Mouse (Mus musculus) hindbrain, embryonic 15.5 days (tissue): ENCODE measurements at regions not wholly inside any gene's neighbourhood (a gene's known extent, or its start where the extent isn't known, plus 50 kb on each side); places are given as distances from the start of the nearest gene placed in this dataset.

ENCODE experiments used
- ATAC-seq: fragments of 200-750 bp; cut with Nextera tagmentation; 2 replicates; pipeline ENCODE4 v1.8.0; 2017; ENCODE audit warnings: low read depth, moderate number of reproducible peaks, moderate TSS enrichment; ENCODE audit not compliant: low FRiP score
- H3K27ac ChIP-seq: fragments of 300-500 bp; sonication (generic); replicated peaks from 2 replicates; pipeline ENCODE4 v1.5.1; 2015; ENCODE audit warnings: mild to moderate bottlenecking, inconsistent platforms
- H3K27me3 ChIP-seq: fragments of 300-500 bp; sonication (generic); 2 replicates; pipeline ENCODE4 v1.6.1; 2015; ENCODE audit warnings: control low read depth, inconsistent platforms
- H3K36me3 ChIP-seq: fragments of 300-500 bp; sonication (generic); 2 replicates; pipeline ENCODE4 v1.6.1; 2015; ENCODE audit warnings: control low read depth, inconsistent platforms
- H3K4me1 ChIP-seq: fragments of 300-500 bp; sonication (generic); replicated peaks from 2 replicates; pipeline ENCODE4 v1.6.1; 2015; ENCODE audit warnings: control low read depth, inconsistent platforms
- H3K4me2 ChIP-seq: fragments of 300-500 bp; sonication (generic); 2 replicates; pipeline ENCODE4 v1.6.1; 2015; ENCODE audit warnings: moderate library complexity, mild to moderate bottlenecking, inconsistent platforms
- H3K4me3 ChIP-seq: fragments of 300-500 bp; sonication (generic); 2 replicates; pipeline ENCODE4 v1.5.1; 2015; ENCODE audit warnings: mild to moderate bottlenecking, inconsistent platforms
- H3K9ac ChIP-seq: fragments of 300-500 bp; sonication (generic); 2 replicates; pipeline ENCODE4 v1.6.1; 2015; ENCODE audit warnings: inconsistent platforms
- H3K9me3 ChIP-seq: fragments of 300-500 bp; sonication (generic); 2 replicates; pipeline ENCODE4 v1.6.1; 2016; ENCODE audit warnings: control low read depth, inconsistent platforms
- WGBS: fragments of 180-500 bp; shearing (Covaris S2); methylation state at CpG from one replicate; pipeline ENCODE4 v1.1.7; 2015; 5-methylcytosine and 5-hydroxymethylcytosine counted together

DNA sequence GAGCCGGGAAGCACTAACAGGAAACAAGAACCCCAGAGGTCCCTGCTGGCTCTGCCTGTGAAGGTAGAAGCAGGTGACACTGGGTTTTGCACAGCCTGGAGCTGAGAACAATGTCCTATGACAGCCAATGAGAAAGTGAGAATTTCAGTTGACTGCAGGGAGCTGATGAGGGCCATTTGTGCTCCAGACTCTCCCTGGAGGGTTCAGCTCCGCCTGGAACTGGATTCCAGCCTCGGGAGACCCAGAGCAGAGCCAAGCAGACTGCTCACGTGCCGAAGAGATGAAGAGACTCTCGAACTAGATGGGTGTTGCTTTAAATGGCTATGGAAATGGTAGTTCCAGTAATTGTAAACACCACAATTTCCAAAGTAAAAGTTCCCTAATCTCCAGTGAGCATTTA lies 93.5 kb downstream of the Cand1 start:
- no peak overlapping the region for H3K27ac ChIP-seq
- 64% methylated on average over 6 of the region's 6 CpGs for WGBS
- H3K27me3 ChIP-seq = no peaks in the 10 kb centered on the region
- no peaks in the 10 kb centered on the region for H3K4me1 ChIP-seq
- ATAC-seq = no peak
- H3K4me2 ChIP-seq = no peak overlapping the region
- no peak overlapping the region for H3K9ac ChIP-seq
- H3K36me3 ChIP-seq = no peaks in the 10 kb centered on the region
- no peak overlapping the region for H3K4me3 ChIP-seq
- no peaks in the 10 kb centered on the region for H3K9me3 ChIP-seq

DNA sequence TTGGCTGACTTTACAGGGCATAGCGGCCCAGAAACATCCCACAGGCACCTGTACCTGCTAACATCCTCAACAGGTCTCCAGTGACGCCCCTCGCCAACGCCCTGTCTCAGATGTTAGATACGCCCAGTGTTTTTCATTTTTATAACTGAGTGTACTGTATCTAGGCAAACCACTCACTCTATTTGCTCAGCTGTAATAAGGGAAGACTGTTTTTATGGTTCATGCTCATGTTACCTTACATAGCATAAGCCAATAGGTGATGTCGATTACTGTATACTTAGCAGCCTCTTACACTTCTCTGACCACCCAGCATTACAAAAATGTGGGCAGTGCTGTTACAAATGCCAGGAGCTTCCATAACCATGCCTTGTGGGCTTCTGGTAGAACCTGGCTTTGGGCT lies 97.0 kb downstream of the Cand1 start:
- no peaks in the 10 kb centered on the region for H3K4me1 ChIP-seq
- ATAC-seq = no peak
- H3K9me3 ChIP-seq = no peaks in the 10 kb centered on the region
- H3K36me3 ChIP-seq = no peaks in the 10 kb centered on the region
- H3K27ac ChIP-seq = no peak overlapping the region
- H3K9ac ChIP-seq = no peak overlapping the region
- H3K4me3 ChIP-seq = no peak overlapping the region
- H3K4me2 ChIP-seq = no peak overlapping the region
- no peaks in the 10 kb centered on the region for H3K27me3 ChIP-seq
- WGBS = 96% methylated on average over 6 of the region's 6 CpGs

DNA sequence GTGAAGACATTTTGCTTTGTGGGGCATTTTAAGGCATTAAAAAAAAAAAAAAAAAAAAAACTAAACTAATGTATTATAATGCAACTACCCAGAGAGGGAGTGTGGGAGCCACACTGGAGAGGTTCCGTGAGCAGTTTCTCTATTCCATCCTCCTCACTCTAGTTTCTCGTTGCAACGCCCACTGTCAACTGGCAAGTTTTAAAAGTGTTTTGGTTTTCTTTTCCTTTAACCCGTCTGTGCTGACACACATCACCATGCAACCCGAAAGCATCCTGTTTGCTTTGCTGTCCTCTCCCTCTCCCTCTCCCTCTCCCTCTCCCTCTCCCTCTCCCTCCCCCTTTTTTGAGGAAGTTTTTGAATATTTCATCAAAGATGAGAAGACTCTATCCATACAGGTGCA lies 97.5 kb downstream of the Cand1 start:
- H3K27me3 ChIP-seq = no peaks in the 10 kb centered on the region
- H3K9me3 ChIP-seq = no peaks in the 10 kb centered on the region
- H3K36me3 ChIP-seq = no peaks in the 10 kb centered on the region
- no peak overlapping the region for H3K27ac ChIP-seq
- H3K4me3 ChIP-seq = no peak overlapping the region
- no peak for ATAC-seq
- WGBS = 78% methylated on average over 5 of the region's 5 CpGs
- H3K4me1 ChIP-seq = no peaks in the 10 kb centered on the region
- no peak overlapping the region for H3K9ac ChIP-seq
- H3K4me2 ChIP-seq = no peak overlapping the region

DNA sequence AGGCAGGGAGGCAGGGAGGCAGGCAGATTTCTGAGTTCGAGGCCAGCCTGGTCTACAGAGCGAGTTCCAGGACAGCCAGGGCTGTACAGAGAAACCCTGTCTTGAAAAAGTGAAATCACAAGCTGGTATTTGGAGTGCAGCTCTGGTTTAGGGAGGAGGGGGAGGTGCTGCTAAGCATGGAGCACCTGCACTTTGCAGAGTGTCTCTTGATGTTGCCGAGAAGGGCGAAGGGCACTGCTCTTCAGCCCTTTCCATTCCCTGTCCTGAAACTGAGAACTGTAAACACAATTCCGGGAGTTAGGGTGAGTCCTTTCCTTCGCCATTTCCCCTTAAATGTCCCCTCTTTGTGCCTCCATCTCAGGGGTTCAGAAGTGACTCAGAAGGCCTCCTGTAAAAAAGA lies 101.6 kb downstream of the Cand1 start:
- Histone ChIP-seq H3K4me1 (no peaks in the 10 kb centered on the region), H3K27ac (no peak overlapping the region), H3K9ac (no peak overlapping the region), H3K4me2 (no peak overlapping the region), H3K4me3 (no peak overlapping the region), H3K36me3 (no peaks in the 10 kb centered on the region), H3K27me3 (no peaks in the 10 kb centered on the region), H3K9me3 (no peaks in the 10 kb centered on the region)
- ATAC-seq = no peak
- 78% methylated on average over 6 of the region's 6 CpGs for WGBS

DNA sequence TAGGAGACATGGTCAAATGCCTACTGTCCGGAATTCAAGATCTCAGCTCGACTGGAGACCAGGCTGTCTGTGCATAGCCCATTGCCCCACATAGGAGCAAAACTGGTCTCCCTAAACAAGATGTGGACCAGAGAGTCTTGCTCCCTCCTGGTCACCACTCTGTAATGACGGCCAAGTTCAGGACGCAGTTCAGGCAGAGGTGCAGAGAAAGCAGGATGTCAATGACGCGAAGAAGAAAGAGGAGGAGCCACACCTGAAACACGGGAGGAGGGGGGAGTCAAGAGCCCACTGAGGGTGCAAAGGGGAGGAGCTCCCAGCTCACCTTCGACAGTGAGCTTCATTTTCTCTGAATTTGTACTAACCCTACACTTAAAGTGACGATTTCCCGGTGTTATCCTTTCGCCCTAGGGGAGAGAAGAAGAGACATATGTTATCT lies 104.3 kb downstream of the Cand1 start:
- H3K9me3 ChIP-seq = no peaks in the 10 kb centered on the region
- no peak overlapping the region for H3K9ac ChIP-seq
- no peaks in the 10 kb centered on the region for H3K36me3 ChIP-seq
- no peaks in the 10 kb centered on the region for H3K27me3 ChIP-seq
- 56% methylated on average over 11 of the region's 11 CpGs for WGBS
- no peak overlapping the region for H3K4me3 ChIP-seq
- H3K27ac ChIP-seq = no peak overlapping the region
- ATAC-seq = no peak
- 0 out of 2 replicates have a peak, but pooled peaks cover 5% of the 10 kb centered on the region for H3K4me1 ChIP-seq
- no peak overlapping the region for H3K4me2 ChIP-seq

DNA sequence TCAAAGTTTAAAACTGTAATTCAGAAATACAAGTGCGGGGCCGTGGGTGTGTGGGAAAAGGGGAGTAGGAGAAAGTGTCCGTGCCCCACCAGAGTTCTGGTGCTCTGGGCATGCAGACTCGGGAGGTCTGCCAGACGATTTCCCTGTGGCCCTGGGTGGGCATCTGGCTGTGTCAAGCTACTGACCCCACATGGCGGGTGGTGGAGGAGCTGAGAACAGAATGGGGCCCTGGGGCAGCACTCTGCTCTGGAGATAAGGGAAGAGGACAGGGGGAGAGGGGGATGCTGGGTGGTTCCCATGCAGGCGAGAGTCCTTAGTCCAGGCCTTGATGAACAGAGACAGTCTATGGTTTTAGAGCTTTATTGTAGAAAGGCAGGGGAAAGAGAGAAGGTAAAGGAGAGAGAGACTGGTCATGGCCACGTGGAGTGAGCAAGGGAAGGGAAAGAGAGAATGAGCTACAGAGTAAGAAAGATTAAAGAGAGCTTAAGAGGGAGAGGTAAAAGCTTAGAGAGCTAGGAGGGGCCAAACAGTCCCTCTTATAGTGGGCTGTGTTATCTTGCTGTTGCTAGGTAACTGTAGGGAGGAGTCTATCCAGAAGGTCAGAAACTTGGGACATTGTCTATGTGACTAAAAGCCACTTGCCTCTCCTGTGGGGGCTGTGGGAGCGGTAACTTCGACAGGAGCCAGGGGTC lies 104.9 kb downstream of the Cand1 start:
- Histone ChIP-seq H3K9me3 (no peaks in the 10 kb centered on the region), H3K36me3 (no peaks in the 10 kb centered on the region), H3K27me3 (no peaks in the 10 kb centered on the region), H3K4me2 (no peak overlapping the region), H3K27ac (no peak overlapping the region), H3K4me3 (no peak overlapping the region), H3K9ac (no peak overlapping the region), H3K4me1 (0 out of 2 replicates have a peak, but pooled peaks cover 5% of the 10 kb centered on the region)
- no peak for ATAC-seq
- WGBS = 57% methylated on average over 10 of the region's 10 CpGs

DNA sequence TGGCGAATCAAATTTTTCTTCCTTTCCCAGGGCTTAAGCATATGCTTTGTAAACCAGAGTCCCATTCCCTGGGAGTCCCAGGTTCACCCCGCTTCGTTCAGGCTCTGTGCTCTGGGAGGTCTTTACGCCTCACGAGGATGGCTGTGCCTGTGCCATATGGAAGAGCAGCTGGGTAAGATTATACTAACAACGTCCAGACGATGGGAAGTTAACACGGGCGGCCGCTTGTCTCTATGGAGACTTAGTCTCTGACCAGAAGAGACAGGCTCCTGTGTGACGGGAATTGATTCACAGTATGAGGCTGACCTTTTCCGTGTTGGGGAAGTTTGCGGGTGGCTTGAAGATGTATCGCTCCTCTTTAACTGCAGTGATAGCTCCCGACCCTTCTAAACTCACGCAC lies 107.9 kb downstream of the Cand1 start:
- WGBS = 30% methylated on average over 16 of the region's 16 CpGs
- no peak overlapping the region for H3K9ac ChIP-seq
- H3K36me3 ChIP-seq = no peaks in the 10 kb centered on the region
- no peaks in the 10 kb centered on the region for H3K27me3 ChIP-seq
- peak; percentile 76 for ATAC-seq
- no peak overlapping the region for H3K4me3 ChIP-seq
- H3K27ac ChIP-seq = no peak overlapping the region
- H3K9me3 ChIP-seq = no peaks in the 10 kb centered on the region
- H3K4me2 ChIP-seq = peak overlapping the region; percentile 32
- H3K4me1 ChIP-seq = 0 out of 2 replicates have a peak, but pooled peaks cover 5% of the 10 kb centered on the region

DNA sequence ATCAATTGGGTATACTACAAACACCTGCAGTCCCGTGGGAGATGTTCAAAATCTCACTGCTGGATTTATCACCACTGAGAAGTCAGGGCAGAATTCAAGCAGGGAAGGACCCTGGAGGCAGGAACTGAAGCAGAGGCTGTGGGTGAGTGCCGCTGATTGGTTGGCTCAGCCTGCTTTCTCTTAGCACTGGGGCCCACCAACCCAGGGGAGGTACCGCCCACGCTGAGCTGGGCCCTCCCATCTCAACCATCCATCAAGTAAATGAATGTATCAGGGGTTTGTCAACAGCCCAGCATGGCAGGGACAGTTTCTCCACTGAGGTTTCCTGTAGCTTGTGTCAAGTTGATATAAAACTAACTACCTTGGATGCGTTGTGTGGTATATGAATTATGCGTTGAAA lies 109.2 kb downstream of the Cand1 start:
- no peak for ATAC-seq
- H3K4me1 ChIP-seq = 0 out of 2 replicates have a peak, but pooled peaks cover 5% of the 10 kb centered on the region
- H3K4me3 ChIP-seq = no peak overlapping the region
- H3K9ac ChIP-seq = no peak overlapping the region
- no peak overlapping the region for H3K4me2 ChIP-seq
- no peaks in the 10 kb centered on the region for H3K27me3 ChIP-seq
- H3K27ac ChIP-seq = no peak overlapping the region
- H3K36me3 ChIP-seq = no peaks in the 10 kb centered on the region
- WGBS = 74% methylated on average over 6 of the region's 6 CpGs
- H3K9me3 ChIP-seq = no peaks in the 10 kb centered on the region

DNA sequence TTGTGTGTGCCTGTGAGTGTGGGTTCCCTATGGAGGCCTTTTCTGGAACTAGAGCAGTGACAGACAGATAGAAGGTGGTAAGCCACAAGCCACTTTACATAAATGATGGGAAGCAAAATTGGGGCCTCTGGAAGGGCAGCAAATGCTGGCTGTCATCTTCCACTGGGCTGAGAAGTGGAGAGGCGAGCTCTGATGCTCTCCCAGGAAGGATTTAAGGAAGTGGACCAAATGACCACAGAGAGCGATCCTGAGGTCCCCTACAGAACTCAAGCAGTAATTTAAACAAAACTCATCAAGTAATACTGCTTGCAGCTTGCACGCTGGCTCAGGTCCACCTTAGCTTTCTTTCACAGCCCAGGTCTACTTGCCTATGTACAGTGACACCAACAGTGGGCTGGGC lies 111.8 kb downstream of the Cand1 start:
- no peak overlapping the region for H3K4me2 ChIP-seq
- no peaks in the 10 kb centered on the region for H3K36me3 ChIP-seq
- WGBS = 91% methylated on average over 3 of the region's 3 CpGs

DNA sequence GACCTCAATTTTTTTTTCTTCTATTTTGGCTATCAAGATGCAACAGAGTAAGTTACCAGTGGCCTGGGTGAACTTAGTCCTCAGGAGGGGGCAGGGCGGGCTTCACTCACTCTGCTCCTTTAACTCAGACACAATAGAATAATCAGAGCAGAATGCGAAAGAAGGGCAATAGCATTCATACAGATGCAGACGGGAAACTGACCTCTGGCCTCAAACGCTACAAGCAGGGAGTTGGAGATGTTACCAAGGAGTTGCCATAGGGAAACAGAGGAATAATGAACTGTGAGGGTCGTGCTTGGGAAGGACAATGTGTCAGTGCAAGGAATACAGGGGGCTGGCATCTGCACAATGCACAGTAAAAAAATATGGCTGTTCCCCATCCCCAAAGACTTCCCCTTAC lies 116.3 kb downstream of the Cand1 start:
- WGBS = 16% methylated on average over 5 of the region's 5 CpGs
- Histone ChIP-seq H3K4me1 (no peaks in the 10 kb centered on the region), H3K9ac (no peak overlapping the region)

More for the DNA sequence above, 111.8 kb downstream of the Cand1 start:
- no peak overlapping the region for H3K27ac ChIP-seq
- 0 out of 2 replicates have a peak, but pooled peaks cover 5% of the 10 kb centered on the region for H3K4me1 ChIP-seq
- H3K9ac ChIP-seq = no peak overlapping the region
- no peaks in the 10 kb centered on the region for H3K27me3 ChIP-seq
- no peaks in the 10 kb centered on the region for H3K9me3 ChIP-seq
- no peak overlapping the region for H3K4me3 ChIP-seq
- no peak for ATAC-seq

DNA sequence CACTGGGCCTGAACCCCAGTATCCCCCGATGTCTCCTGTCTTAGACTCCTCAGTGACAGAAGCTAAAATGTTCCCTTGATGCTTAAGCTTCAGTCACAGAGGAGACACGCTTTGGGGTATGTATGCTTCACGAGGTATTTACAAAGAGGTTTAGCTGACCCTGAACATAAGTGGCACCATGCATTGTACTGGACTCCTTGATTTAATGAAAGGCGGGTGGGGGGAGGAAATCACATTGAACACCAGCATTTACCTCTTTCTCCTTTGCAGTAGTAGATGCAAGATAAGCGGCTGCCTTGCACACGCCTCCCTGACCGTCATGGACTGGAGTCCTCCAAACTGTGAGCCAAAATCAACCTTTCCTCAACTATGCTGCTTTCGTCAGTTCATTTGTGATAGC lies 117.5 kb downstream of the Cand1 start:
- Histone ChIP-seq H3K4me2 (no peak overlapping the region), H3K36me3 (no peaks in the 10 kb centered on the region)
- WGBS = 80% methylated on average over 8 of the region's 8 CpGs

More for the DNA sequence above, 116.3 kb downstream of the Cand1 start:
- H3K27me3 ChIP-seq = no peaks in the 10 kb centered on the region
- no peak overlapping the region for H3K4me3 ChIP-seq
- no peaks in the 10 kb centered on the region for H3K9me3 ChIP-seq
- no peak for ATAC-seq
- H3K27ac ChIP-seq = no peak overlapping the region
- H3K36me3 ChIP-seq = no peaks in the 10 kb centered on the region
- H3K4me2 ChIP-seq = no peak overlapping the region

DNA sequence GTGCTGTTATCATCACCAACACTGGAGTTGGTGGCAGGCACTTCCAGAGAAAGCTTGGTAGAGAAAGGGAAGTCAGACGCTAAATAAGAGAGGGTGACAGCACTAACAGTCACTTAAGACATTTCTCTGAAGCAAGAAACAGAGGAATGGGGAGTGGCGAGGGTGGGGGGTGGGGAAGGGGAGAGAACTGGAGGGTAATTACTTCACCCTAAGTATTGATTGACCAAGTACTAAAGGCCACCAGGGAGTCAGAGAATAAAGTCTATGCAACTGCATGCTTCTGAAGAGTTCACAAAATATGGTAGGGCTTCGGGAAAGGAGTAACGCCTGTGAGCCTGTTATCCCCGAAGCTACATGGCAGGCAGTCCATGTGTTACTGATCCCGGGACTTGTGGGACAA lies 118.3 kb downstream of the Cand1 start:
- Histone ChIP-seq H3K4me2 (no peak overlapping the region), H3K4me3 (no peak overlapping the region)
- 70% methylated on average over 6 of the region's 6 CpGs for WGBS

More for the DNA sequence above, 117.5 kb downstream of the Cand1 start:
- Histone ChIP-seq H3K27me3 (no peaks in the 10 kb centered on the region), H3K4me1 (no peaks in the 10 kb centered on the region), H3K9me3 (no peaks in the 10 kb centered on the region), H3K4me3 (no peak overlapping the region), H3K9ac (no peak overlapping the region), H3K27ac (no peak overlapping the region)
- ATAC-seq = no peak

More for the DNA sequence above, 118.3 kb downstream of the Cand1 start:
- Histone ChIP-seq H3K36me3 (no peaks in the 10 kb centered on the region), H3K4me1 (no peaks in the 10 kb centered on the region), H3K27ac (no peak overlapping the region), H3K27me3 (no peaks in the 10 kb centered on the region), H3K9ac (no peak overlapping the region), H3K9me3 (no peaks in the 10 kb centered on the region)
- ATAC-seq = no peak
